Mouse (Mus musculus) limb, embryonic 15.5 days (tissue): ENCODE measurements at regions not wholly inside any gene's neighbourhood (a gene's known extent, or its start where the extent isn't known, plus 50 kb on each side); places are given as distances from the start of the nearest gene placed in this dataset.

Experiments used
- ATAC-seq: fragments of 200-750 bp; cut with Nextera tagmentation; 2 replicates; pipeline ENCODE4 v1.8.0; 2017; ENCODE audit warnings: low read depth, moderate TSS enrichment; ENCODE audit not compliant: insufficient number of reproducible peaks, low FRiP score, low TSS enrichment
- H3K27ac ChIP-seq: fragments of 300-500 bp; sonication (generic); 2 replicates; pipeline ENCODE4 v1.5.1; 2015; ENCODE audit warnings: moderate library complexity, mild to moderate bottlenecking, inconsistent platforms
- H3K27me3 ChIP-seq: fragments of 300-500 bp; sonication (generic); 2 replicates; pipeline ENCODE4 v1.6.1; 2015; ENCODE audit warnings: inconsistent platforms
- H3K36me3 ChIP-seq: fragments of 300-500 bp; sonication (generic); 2 replicates; pipeline ENCODE4 v1.6.1; 2015; ENCODE audit warnings: inconsistent platforms
- H3K4me1 ChIP-seq: fragments of 300-500 bp; sonication (generic); 2 replicates; pipeline ENCODE4 v1.6.1; 2015; ENCODE audit warnings: inconsistent platforms
- H3K4me2 ChIP-seq: fragments of 300-500 bp; sonication (generic); 2 replicates; pipeline ENCODE4 v1.6.1; 2015; ENCODE audit warnings: mild to moderate bottlenecking, inconsistent platforms
- H3K4me3 ChIP-seq: fragments of 300-500 bp; sonication (generic); 2 replicates; pipeline ENCODE4 v1.5.1; 2015; ENCODE audit warnings: mild to moderate bottlenecking, inconsistent platforms
- H3K9ac ChIP-seq: fragments of 300-500 bp; sonication (generic); 2 replicates; pipeline ENCODE4 v1.6.1; 2015; ENCODE audit warnings: inconsistent platforms
- H3K9me3 ChIP-seq: fragments of 300-500 bp; sonication (generic); 2 replicates; pipeline ENCODE4 v1.6.1; 2016; ENCODE audit warnings: inconsistent platforms
- WGBS: fragments of 180-500 bp; shearing (Covaris S2); methylation state at CpG from one replicate; pipeline ENCODE4 v1.1.7; 2015; 5-methylcytosine and 5-hydroxymethylcytosine counted together

DNA sequence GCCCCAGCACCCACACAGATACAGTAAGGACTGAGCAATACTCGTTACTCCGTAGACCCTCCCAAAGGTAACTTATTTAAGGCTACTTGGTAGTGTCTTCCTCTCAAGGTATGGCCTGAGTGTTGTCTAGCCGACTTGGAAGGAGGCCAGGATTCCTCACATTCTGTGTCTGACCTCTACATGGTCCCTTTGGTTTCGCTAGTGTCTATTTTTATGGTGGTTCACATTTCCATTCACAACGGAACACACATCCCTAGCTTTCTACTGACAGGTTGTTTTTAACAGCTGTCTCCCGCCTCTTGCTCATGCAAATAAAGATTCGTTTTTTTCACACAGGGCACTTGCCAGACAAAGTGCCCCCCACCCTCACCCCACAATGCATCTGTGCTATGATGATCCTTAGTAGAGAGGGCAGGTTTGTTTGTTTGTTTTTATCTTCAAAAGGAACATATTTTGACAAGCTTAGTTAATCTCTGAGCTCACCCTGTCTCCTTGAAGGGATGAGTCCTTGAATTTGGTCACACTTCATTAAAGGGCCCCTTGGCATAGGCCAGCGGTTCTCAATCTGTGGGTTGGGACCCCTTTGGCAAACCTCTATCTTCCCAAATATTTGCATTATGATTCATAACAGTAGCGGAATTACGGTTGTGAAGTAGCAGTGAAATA lies 52.7 kb downstream of the Phlda1 start:
- H3K4me1 ChIP-seq: peaks cover 20% of the 10 kb centered on the region
- no peak overlapping the region for H3K4me2 ChIP-seq
- H3K27ac ChIP-seq: no peak overlapping the region
- no peaks in the 10 kb centered on the region for H3K9me3 ChIP-seq
- no peak overlapping the region for H3K4me3 ChIP-seq
- no peaks in the 10 kb centered on the region for H3K36me3 ChIP-seq
- H3K9ac ChIP-seq: no peak overlapping the region
- WGBS: 46% methylated on average over 10 of the region's 10 CpGs
- ATAC-seq: 0 out of 2 replicates have a peak, but pooled peaks have one; percentile 15
- H3K27me3 ChIP-seq: no peaks in the 10 kb centered on the region

DNA sequence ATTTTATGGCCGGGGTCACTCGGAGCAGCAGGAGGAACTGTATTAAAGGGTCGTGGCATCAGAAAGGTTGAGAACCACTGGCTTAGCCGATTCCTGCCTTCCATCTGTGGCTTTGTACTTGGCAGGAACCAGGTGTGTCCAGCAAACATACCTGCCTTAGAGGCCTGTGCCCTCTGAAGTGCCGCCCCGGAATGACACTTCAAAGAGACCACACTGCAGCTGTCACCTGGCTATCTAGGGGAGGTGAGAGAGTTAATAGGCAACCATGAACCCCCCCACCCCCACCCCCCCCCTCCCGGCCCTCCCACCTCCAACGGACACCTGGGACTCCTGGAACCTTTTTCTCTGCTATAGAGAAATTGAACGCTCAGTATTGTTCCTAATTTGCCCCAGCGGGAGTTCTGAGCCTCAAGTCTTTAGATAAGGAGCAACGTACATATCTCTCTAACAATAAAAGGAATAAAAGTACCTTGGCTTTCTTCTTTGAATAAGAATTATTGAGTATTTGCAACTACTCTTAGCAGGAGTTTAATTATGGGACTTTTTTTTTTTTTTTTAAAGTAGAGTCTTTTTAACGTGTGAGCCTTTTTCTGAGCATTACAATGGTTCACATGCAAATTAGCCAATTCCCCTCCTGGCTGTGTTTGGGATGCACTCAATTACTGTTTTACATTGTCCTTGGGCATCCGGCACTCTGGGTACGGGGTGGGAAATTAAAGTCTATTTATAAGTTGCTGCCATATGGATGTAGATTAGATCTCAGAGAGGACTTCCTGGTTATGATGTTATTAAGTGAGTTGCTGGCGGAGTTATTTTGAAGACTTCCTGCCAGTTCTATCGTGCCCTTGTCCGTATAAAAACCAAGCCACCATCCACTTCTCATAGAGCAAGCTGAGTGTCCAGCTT lies 53.5 kb downstream of the Phlda1 start:
- Histone ChIP-seq H3K4me1 (peaks cover 18% of the 10 kb centered on the region), H3K4me3 (no peak overlapping the region), H3K4me2 (no peak overlapping the region), H3K27me3 (no peaks in the 10 kb centered on the region), H3K27ac (no peak overlapping the region), H3K36me3 (no peaks in the 10 kb centered on the region), H3K9me3 (no peaks in the 10 kb centered on the region), H3K9ac (no peak overlapping the region)
- WGBS: 27% methylated on average over 17 of the region's 17 CpGs
- ATAC-seq: no peak

DNA sequence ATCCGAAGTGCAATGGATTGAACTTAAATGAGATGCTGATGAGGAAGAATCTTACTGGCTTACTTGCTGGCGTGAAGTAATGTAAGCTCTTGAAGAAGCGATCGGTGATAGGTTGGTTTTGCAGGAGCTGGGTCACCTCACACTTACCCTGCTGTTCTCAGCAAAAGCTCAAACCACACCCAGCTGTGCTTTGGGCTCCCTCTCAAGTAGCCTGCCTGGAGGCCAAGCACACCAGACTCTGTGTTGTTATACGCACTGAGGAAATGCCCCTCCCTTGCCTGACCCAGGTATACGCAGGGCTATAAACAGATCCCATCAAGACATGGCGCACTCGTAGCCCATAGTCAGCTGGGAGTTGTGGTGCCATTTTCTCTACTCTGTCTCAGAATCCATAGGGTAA lies 56.5 kb downstream of the Phlda1 start:
- H3K9me3 ChIP-seq: no peaks in the 10 kb centered on the region; the same call in 1 of the 2 replicates
- no peak overlapping the region for H3K4me2 ChIP-seq
- H3K4me3 ChIP-seq: no peak overlapping the region
- H3K27me3 ChIP-seq: no peaks in the 10 kb centered on the region
- no peak for ATAC-seq
- 54% methylated on average over 8 of the region's 8 CpGs for WGBS
- H3K9ac ChIP-seq: no peak overlapping the region
- peaks cover 32% of the 10 kb centered on the region for H3K4me1 ChIP-seq
- no peak overlapping the region for H3K27ac ChIP-seq
- H3K36me3 ChIP-seq: no peaks in the 10 kb centered on the region

DNA sequence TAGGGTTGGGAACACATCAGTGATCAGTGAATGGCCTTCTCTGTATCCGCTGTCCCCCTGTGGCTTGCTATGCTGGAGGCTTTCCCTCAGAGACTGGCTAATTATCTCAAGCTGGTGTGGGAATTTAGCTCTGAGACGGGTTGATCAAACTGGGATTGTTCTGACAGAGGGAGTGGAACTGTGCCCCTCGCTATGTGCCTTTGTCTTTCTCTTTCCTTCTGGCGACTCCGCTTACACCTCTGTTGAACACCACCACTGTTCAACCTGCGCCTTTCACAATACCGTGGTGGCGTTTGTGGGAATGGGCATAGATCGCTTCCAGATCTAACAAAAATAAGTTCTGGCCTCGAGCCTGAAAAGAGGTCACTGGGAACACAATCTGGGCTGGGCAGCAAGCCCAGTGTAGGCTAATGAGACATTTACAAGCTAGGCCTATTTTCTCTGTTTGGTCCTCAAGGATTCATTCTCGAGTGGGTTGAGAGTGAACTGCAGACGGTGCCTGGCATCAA lies 60.8 kb downstream of the Phlda1 start:
- ATAC-seq: peak; percentile 54; the same call in 1 of the 2 replicates
- Histone ChIP-seq H3K27ac (peak overlapping the region; percentile 28; the same call in 1 of the 2 replicates), H3K4me1 (peaks cover 21% of the 10 kb centered on the region), H3K4me3 (no peak overlapping the region), H3K27me3 (no peaks in the 10 kb centered on the region), H3K4me2 (0 out of 2 replicates have a peak overlapping the region, but pooled peaks have one; percentile 5), H3K36me3 (no peaks in the 10 kb centered on the region), H3K9me3 (no peaks in the 10 kb centered on the region; the same call in 1 of the 2 replicates), H3K9ac (no peak overlapping the region)
- WGBS: 44% methylated on average over 12 of the region's 12 CpGs

DNA sequence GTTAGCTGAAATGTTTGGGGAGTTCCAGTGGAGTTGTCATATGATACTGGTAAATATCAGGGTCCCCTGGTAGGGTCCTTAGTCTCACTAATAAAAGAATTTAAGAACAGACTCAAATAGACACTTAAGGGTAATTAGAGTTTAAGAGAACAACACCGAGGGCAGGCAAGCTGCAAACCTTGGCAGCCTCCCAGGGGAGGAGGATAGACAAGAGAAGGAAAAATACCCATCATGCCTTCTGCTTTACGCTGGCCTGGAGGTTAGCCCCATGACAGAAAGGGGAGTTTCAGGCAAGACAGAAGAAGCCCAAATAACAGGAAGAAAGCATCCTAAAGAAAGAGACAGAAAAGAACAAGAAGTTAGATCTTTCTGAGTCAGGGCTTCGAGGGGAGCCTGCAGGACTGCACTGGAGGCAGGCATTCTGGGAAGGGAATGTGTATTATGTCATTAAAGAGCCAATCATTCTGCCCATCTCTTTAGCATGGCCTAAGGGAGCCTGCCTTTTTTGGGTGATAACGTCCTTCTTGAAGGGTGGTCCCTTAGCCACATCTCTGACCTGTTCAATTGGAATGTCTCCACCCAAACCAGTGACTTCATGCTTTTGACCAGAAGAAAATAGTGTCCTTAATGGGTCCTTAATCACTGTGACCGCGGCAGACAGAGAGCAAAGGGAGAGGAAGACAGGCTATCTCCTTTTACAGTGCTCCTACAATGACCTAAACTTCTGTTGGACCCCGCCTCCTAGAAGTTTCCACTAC lies 64.6 kb downstream of the Phlda1 start:
- Histone ChIP-seq H3K4me3 (no peak overlapping the region), H3K4me2 (no peak overlapping the region), H3K9me3 (no peaks in the 10 kb centered on the region; the same call in 1 of the 2 replicates), H3K27ac (no peak overlapping the region), H3K36me3 (no peaks in the 10 kb centered on the region), H3K4me1 (peaks cover 19% of the 10 kb centered on the region), H3K27me3 (no peaks in the 10 kb centered on the region), H3K9ac (no peak overlapping the region)
- no peak for ATAC-seq
- WGBS: 53% methylated on average over 7 of the region's 7 CpGs

DNA sequence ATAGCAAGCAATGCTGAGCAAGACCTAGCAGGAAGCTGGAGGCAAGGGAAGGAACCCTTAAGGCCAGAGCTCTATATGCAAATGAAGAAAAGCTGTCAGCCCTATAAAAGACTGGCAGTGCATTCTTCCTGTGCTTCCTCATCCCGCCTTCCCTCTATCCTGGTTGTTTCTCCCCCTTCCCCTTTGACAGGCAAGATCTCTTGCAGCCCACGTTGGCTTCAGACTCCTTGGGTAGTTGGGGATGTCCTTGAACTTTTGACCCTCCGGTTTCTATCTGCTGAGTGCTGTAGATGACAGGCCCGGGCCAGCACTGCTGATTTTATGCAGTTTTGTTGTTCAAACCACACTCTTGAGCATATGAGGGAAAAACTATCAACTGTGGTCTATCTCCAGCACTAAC lies 68.1 kb downstream of the Phlda1 start:
- Histone ChIP-seq H3K4me1 (peaks cover 11% of the 10 kb centered on the region; the same call in 1 of the 2 replicates), H3K9ac (no peak overlapping the region), H3K27me3 (no peaks in the 10 kb centered on the region), H3K4me2 (no peak overlapping the region), H3K4me3 (no peak overlapping the region), H3K9me3 (no peaks in the 10 kb centered on the region), H3K36me3 (no peaks in the 10 kb centered on the region), H3K27ac (no peak overlapping the region)
- 62% methylated on average over 4 of the region's 4 CpGs for WGBS
- ATAC-seq: no peak

GRCm38 (mm10) chr10:111574812-111575211 lies 68.7 kb downstream of the Phlda1 start:
- 85% methylated on average over 8 of the region's 8 CpGs for WGBS
- H3K27me3 ChIP-seq: no peaks in the 10 kb centered on the region
- H3K27ac ChIP-seq: no peak overlapping the region
- no peak overlapping the region for H3K9ac ChIP-seq
- ATAC-seq: no peak
- H3K4me1 ChIP-seq: peaks cover 11% of the 10 kb centered on the region; the same call in 1 of the 2 replicates
- H3K9me3 ChIP-seq: no peaks in the 10 kb centered on the region
- no peak overlapping the region for H3K4me3 ChIP-seq
- H3K36me3 ChIP-seq: no peaks in the 10 kb centered on the region
- H3K4me2 ChIP-seq: no peak overlapping the region

- Histone ChIP-seq H3K9me3 (no peaks in the 10 kb centered on the region), H3K4me1 (peaks cover 11% of the 10 kb centered on the region; the same call in 1 of the 2 replicates), H3K27ac (no peak overlapping the region), H3K4me2 (no peak overlapping the region), H3K36me3 (no peaks in the 10 kb centered on the region), H3K27me3 (no peaks in the 10 kb centered on the region), H3K9ac (no peak overlapping the region), H3K4me3 (no peak overlapping the region)
- WGBS: 77% methylated on average over 5 of the region's 5 CpGs
- no peak for ATAC-seq
Observed at GRCm38 (mm10) chr10:111575256-111575655, 69.2 kb downstream of the Phlda1 start.

- 42% methylated on average over 5 of the region's 5 CpGs for WGBS
- Histone ChIP-seq H3K4me2 (no peak overlapping the region), H3K27me3 (no peaks in the 10 kb centered on the region), H3K4me1 (peaks cover 11% of the 10 kb centered on the region; the same call in 1 of the 2 replicates), H3K4me3 (no peak overlapping the region), H3K27ac (peak overlapping the region; percentile 59; the same call in 1 of the 2 replicates), H3K36me3 (no peaks in the 10 kb centered on the region), H3K9ac (no peak overlapping the region), H3K9me3 (no peaks in the 10 kb centered on the region)
- ATAC-seq: no peak
Observed at GRCm38 (mm10) chr10:111575926-111576325, 69.8 kb downstream of the Phlda1 start.

GRCm38 (mm10) chr10:111576395-111577069 lies 70.4 kb downstream of the Phlda1 start:
- no peaks in the 10 kb centered on the region for H3K36me3 ChIP-seq
- H3K4me1 ChIP-seq: peaks cover 11% of the 10 kb centered on the region; the same call in 1 of the 2 replicates
- no peak overlapping the region for H3K4me2 ChIP-seq
- H3K9ac ChIP-seq: no peak overlapping the region
- no peak overlapping the region for H3K27ac ChIP-seq
- H3K27me3 ChIP-seq: no peaks in the 10 kb centered on the region
- H3K4me3 ChIP-seq: no peak overlapping the region
- ATAC-seq: no peak
- WGBS: 69% methylated on average over 10 of the region's 10 CpGs
- no peaks in the 10 kb centered on the region for H3K9me3 ChIP-seq

DNA sequence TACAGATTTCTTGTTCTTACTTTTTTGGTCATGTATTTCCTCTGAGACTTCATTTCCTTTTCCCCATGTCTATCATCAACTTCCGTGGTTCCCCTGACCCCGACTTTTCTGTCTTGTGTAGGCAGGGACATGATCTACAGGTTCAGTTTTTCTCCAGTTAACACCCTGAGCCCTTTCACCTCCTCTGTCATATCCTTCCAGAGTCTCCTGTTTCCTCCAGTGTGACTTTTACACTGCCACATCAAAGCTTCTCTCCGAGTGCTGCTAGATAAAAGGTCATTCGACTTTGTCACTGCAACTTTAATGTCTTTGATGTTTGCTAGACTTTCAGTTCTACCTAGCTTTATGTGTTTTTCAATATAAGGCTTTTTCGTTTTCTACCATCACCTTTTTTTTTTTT lies 72.5 kb downstream of the Phlda1 start:
- ATAC-seq: no peak
- Histone ChIP-seq H3K4me1 (peaks cover 11% of the 10 kb centered on the region; the same call in 1 of the 2 replicates), H3K36me3 (no peaks in the 10 kb centered on the region), H3K4me2 (no peak overlapping the region), H3K4me3 (no peak overlapping the region), H3K9ac (no peak overlapping the region), H3K27me3 (no peaks in the 10 kb centered on the region), H3K9me3 (no peaks in the 10 kb centered on the region), H3K27ac (no peak overlapping the region)
- WGBS: 39% methylated on average over 5 of the region's 5 CpGs
